Mouse (Mus musculus) heart, embryonic 14.5 days (tissue): ENCODE measurements around the gene Aplf. TPM values are rescaled to one million over a fixed set of nuclear protein-coding genes. Genes with fewer than 3 reads are reported as not detected.

Source experiments
- ATAC-seq: fragments of 200-750 bp; cut with Nextera tagmentation; 2 replicates; pipeline ENCODE4 v1.8.0; 2017; ENCODE audit warnings: low read depth, moderate TSS enrichment; ENCODE audit not compliant: insufficient number of reproducible peaks, insufficient read depth, low FRiP score
- H3K27ac ChIP-seq, 2 experiments: fragments of 200-500 bp in 1 of 2; fragments of 300-500 bp in 1 of 2; sonication (generic) in 1 of 2; replicated peaks in 1 of 2; 2 replicates each; pipeline ENCODE4 v1.5.1; 2012 to 2014; ENCODE audit warnings: low read depth in 2 of 2, low read length in 2 of 2, control low read depth in 1 of 2, mild to moderate bottlenecking in 1 of 2, mixed read lengths in 1 of 2; ENCODE audit not compliant: control insufficient read depth in 1 of 2, insufficient read depth in 1 of 2
- H3K27me3 ChIP-seq: fragments of 300-500 bp; sonication (generic); 2 replicates; pipeline ENCODE4 v1.6.1; 2014; ENCODE audit warnings: mild to moderate bottlenecking, low read length, control low read depth; ENCODE audit not compliant: control insufficient read depth, insufficient read depth
- H3K36me3 ChIP-seq: fragments of 300-500 bp; sonication (generic); 2 replicates; pipeline ENCODE4 v1.6.1; 2014; ENCODE audit warnings: mild to moderate bottlenecking, control low read depth, low read length, mixed read lengths; ENCODE audit not compliant: control insufficient read depth, insufficient read depth
- H3K4me1 ChIP-seq, 2 experiments: fragments of 200-500 bp in 1 of 2; fragments of 300-500 bp in 1 of 2; sonication (generic) in 1 of 2; 2 replicates each; pipeline ENCODE4 v1.6.1; 2012 to 2014; ENCODE audit warnings: low read length in 2 of 2, control low read depth in 1 of 2, mixed read lengths in 1 of 2; ENCODE audit not compliant: control insufficient read depth in 2 of 2, insufficient read depth in 2 of 2
- H3K4me2 ChIP-seq: fragments of 300-500 bp; sonication (generic); 2 replicates; pipeline ENCODE4 v1.6.1; 2014; ENCODE audit warnings: mild to moderate bottlenecking, low read length
- H3K4me3 ChIP-seq, 2 experiments: fragments of 200-500 bp in 1 of 2; fragments of 300-500 bp in 1 of 2; sonication (generic) in 1 of 2; 2 replicates each; pipeline ENCODE4 v1.5.1; 2012 to 2014; ENCODE audit warnings: low read length in 2 of 2, mild to moderate bottlenecking in 2 of 2, control low read depth in 1 of 2, low read depth in 1 of 2, moderate library complexity in 1 of 2; ENCODE audit not compliant: control insufficient read depth in 1 of 2, insufficient read depth in 1 of 2
- H3K9ac ChIP-seq: fragments of 300-500 bp; sonication (generic); 2 replicates; pipeline ENCODE4 v1.6.1; 2014; ENCODE audit warnings: mild to moderate bottlenecking, low read length
- H3K9me3 ChIP-seq: fragments of 300-500 bp; sonication (generic); 2 replicates; pipeline ENCODE4 v1.6.1; 2016; ENCODE audit warnings: low read length, control low read depth; ENCODE audit not compliant: control insufficient read depth
- WGBS: fragments of 180-500 bp; shearing (Covaris S2); extraction: QIAGEN DNeasy Blood & Tissue Kit; methylation state at CpG from one replicate; pipeline ENCODE4 v1.1.7; 2014; 5-methylcytosine and 5-hydroxymethylcytosine counted together
- polyA plus RNA-seq: library from polyadenylated mRNA; unstranded; fragments of >200 nt; fragmentation: Nextera tagmentation; extraction: Ambion mirVana; gene quantifications from 2 replicates; pipeline ENCODE4 v1.2.1, GENCODE M21; 2014

Aplf gene
- polyA plus RNA-seq, 1 experiment from 2014 or later, result 8.7 TPM

DNA sequence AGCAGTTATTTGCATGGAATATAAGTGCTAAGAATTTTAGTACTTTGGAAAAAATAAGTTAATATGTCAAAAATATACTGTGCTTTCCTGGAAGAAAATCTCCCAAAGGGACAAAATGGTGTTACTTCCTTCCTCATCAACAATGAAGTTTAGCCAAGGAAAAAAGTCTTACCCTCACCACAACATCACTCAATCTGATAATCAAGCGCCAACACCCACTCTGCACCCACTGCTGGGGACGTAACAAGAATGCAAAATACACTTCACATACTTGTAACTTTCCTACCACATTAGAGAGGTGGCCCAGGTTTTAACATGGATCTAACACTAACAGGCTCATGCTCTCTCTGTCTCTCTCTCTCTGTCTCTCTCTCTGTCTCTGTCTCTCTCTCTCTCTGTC, 10.3 kb downstream of the Aplf start:
- Histone ChIP-seq H3K27ac (no peak overlapping the region), H3K36me3 (peaks cover 13% of the 10 kb centered on the region), H3K9ac (no peak overlapping the region), H3K4me2 (no peak overlapping the region), H3K4me3 (no peak overlapping the region), H3K4me1 (no peaks in the 10 kb centered on the region), H3K27me3 (no peaks in the 10 kb centered on the region), H3K9me3 (peaks cover 3% of the 10 kb centered on the region; the same call in 1 of the 2 replicates)
- WGBS, result 53% methylated on average over 2 of the region's 2 CpGs
- ATAC-seq, result no peak

DNA sequence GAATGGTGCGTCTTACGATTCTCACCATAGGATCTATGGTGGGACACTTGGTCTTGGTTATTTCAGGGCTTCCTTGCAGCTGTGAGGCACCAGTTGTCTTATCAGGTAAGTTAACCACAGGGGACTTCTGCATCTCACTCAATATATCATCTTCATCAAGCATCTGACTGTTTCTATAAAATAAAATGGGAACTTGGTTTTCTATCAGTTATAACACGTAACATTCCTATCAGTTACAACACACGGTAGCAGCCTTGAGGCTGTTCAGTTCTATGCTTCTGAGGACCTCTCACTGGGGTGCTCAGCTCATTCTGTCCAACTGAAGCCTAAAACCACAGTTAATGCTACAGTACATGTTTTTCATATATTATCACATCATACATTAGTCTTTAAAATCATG, 13.2 kb downstream of the Aplf start:
- H3K27ac ChIP-seq, result no peak overlapping the region
- H3K27me3 ChIP-seq, result no peaks in the 10 kb centered on the region
- no peak overlapping the region for H3K9ac ChIP-seq
- H3K4me3 ChIP-seq, result no peak overlapping the region
- H3K9me3 ChIP-seq, result no peaks in the 10 kb centered on the region
- H3K4me2 ChIP-seq, result no peak overlapping the region
- H3K4me1 ChIP-seq, result 0 out of 4 replicates have a peak, but pooled peaks cover 0 to 3% of the 10 kb centered on the region in 2 experiments
- H3K36me3 ChIP-seq, result peaks cover 11% of the 10 kb centered on the region
- no peak for ATAC-seq
- 91% methylated on average over 4 of the region's 4 CpGs for WGBS

DNA sequence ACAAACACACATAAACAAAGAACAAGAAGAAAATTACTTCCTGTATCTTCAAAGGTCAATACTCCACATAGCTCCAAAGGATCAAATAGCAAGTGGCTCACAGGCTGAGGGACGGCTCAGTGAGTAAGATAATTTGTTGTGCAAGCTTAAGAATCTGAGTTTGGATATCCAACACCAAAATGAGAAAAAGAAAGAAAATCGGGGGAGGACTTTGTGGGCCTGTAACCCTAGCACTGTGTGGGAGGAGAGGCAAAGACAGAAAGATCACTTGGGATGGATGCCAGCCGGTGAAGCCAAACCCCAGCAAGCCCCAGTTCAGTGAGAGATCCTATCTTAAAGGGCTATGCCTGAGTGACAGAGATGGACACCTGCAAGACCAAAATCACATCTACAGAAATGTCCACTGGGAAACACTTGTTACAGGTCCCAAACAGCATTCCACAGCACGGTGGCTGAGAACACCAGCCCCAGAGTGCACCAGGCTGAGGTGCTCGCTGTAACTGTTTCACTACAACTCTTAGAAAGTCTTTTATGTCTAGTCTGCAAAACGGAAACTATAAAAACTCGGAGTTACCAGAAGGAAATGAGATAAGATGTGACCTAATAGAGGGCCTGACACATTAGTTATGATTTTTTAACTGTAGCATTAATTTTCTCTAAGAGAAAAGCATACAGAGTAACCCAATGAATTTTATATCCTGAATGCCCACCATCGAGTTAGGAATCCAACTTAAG, 17.9 kb downstream of the Aplf start:
- H3K4me2 ChIP-seq, result no peak overlapping the region
- ATAC-seq, result no peak
- no peaks in the 10 kb centered on the region for H3K27me3 ChIP-seq
- peaks cover 23% of the 10 kb centered on the region; the same call in 1 of the 2 replicates for H3K36me3 ChIP-seq
- no peak overlapping the region for H3K9ac ChIP-seq
- no peak overlapping the region for H3K4me3 ChIP-seq
- H3K4me1 ChIP-seq, result peaks cover 0 to 3% of the 10 kb centered on the region in 2 experiments; a peak in 1 of 4 replicates
- WGBS, result 56% methylated on average over 8 of the region's 8 CpGs
- no peak overlapping the region for H3K27ac ChIP-seq
- no peaks in the 10 kb centered on the region for H3K9me3 ChIP-seq

DNA sequence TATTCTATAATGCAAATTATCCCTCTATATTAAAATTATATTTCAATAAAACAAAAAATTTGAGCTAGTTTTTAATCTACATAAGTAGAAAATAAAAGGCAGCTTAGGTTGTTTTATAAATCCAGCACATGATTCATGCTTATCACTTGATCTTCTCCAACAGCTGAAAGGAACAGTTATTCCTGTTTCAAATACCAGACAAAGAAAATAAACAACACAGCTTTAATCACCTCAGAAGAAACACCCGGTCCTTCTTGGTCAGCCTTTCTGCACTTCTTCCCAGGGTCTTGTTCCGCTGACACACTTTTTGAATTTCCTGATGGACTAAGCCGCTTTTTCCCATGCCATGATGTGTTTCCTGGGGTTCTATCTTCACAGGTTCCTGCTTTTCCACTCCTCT, 18.5 kb downstream of the Aplf start:
- ATAC-seq, result no peak
- WGBS, result 62% methylated on average over 3 of the region's 3 CpGs
- no peak overlapping the region for H3K27ac ChIP-seq
- H3K4me1 ChIP-seq, result peaks cover 0 to 3% of the 10 kb centered on the region in 2 experiments; a peak in 1 of 4 replicates
- no peaks in the 10 kb centered on the region for H3K9me3 ChIP-seq
- H3K36me3 ChIP-seq, result peaks cover 22% of the 10 kb centered on the region; the same call in 1 of the 2 replicates
- H3K4me2 ChIP-seq, result no peak overlapping the region
- no peak overlapping the region for H3K9ac ChIP-seq
- no peaks in the 10 kb centered on the region for H3K27me3 ChIP-seq
- H3K4me3 ChIP-seq, result no peak overlapping the region

DNA sequence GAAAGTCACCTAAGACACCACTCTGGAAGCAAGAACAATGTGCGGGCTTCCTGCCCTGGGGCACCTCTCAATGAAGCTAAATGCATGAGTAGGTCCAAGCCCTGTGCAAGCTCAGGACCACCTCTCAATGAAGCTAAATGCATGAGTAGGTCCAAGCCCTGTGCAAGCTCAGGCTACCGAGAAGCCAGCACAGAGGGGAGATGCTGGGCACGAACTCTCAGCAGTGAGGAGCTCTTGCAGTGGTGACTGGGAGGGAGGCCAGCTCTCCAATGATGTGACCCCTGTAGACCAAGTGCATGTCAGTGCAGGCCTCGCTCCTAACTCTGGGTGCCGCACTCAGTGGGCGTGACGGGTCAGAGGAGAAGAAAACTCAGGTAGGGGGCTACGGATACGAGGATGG, 19.3 kb downstream of the Aplf start:
- H3K27ac ChIP-seq, result no peak overlapping the region
- peaks cover 0 to 3% of the 10 kb centered on the region in 2 experiments; a peak in 1 of 4 replicates for H3K4me1 ChIP-seq

DNA sequence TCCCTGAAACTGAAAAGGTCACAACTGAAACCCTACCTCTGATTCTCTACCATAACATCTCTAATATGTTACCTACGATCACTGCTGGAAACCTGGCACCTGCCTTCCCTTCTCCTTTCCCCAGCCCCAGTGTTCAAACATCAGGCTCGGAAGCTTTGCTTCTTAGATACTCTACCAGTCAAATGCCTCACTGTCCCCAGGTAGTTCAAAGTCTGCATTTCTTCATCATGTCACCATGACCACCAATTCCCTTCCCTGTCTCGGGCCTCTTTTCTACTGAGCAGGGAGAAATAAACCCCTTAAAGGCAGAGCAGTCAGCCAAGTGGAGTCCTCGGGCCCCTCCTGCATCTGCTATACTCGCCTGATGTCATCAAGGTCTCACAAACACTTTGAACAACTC, 20.2 kb downstream of the Aplf start:
- peaks cover 0 to 3% of the 10 kb centered on the region in 2 experiments; a peak in 1 of 4 replicates for H3K4me1 ChIP-seq
- ATAC-seq, result no peak

More for the DNA sequence above, 19.3 kb downstream of the Aplf start:
- no peaks in the 10 kb centered on the region for H3K9me3 ChIP-seq
- 90% methylated on average over 9 of the region's 9 CpGs for WGBS
- no peak overlapping the region for H3K4me2 ChIP-seq
- H3K9ac ChIP-seq, result no peak overlapping the region
- no peaks in the 10 kb centered on the region for H3K27me3 ChIP-seq
- peaks cover 14% of the 10 kb centered on the region; the same call in 1 of the 2 replicates for H3K36me3 ChIP-seq
- no peak overlapping the region for H3K4me3 ChIP-seq
- ATAC-seq, result no peak

DNA sequence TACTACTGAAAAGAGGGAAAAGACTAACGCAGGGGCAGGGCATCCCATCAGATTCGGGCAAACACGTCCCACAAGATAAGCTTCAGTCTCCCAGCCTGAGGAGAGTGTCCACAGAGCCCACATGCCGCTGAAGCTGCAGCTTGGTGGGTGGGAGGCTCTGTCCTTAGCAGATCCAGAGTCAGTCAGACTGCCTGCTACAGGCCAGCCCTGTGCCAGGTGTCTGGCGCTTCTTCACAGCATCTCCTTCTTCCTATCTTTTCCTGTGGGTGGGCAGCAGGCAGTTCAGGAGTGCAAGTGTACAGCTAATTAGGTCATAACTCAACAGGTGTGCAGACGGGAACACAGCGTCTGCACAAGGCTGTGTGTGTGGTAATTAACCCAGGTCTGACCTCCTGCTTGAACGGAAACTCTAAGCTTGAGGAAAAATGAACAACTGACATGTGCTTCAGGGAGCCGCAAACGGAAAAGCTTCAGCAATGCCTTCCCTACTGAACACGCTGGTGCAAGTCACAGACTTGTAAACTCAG, 33.8 kb downstream of the Aplf start:
- Histone ChIP-seq H3K4me2 (no peak overlapping the region), H3K4me3 (no peak overlapping the region), H3K27ac (no peak overlapping the region), H3K9ac (no peak overlapping the region), H3K27me3 (no peaks in the 10 kb centered on the region), H3K36me3 (0 out of 2 replicates have a peak, but pooled peaks cover 4% of the 10 kb centered on the region), H3K4me1 (no peaks in the 10 kb centered on the region; a peak in 1 of 4 replicates), H3K9me3 (no peaks in the 10 kb centered on the region)
- no peak for ATAC-seq
- 63% methylated on average over 11 of the region's 11 CpGs for WGBS

More for the DNA sequence above, 20.2 kb downstream of the Aplf start:
- H3K27ac ChIP-seq, result no peak overlapping the region
- WGBS, result 86% methylated on average over 5 of the region's 5 CpGs
- no peaks in the 10 kb centered on the region for H3K9me3 ChIP-seq
- H3K9ac ChIP-seq, result no peak overlapping the region
- H3K4me2 ChIP-seq, result no peak overlapping the region
- no peaks in the 10 kb centered on the region for H3K27me3 ChIP-seq
- no peak overlapping the region for H3K4me3 ChIP-seq
- peaks cover 12% of the 10 kb centered on the region; the same call in 1 of the 2 replicates for H3K36me3 ChIP-seq
